Mouse (Mus musculus) inflammation-experienced regulatory T-cells (primary cell): ENCODE measurements around the gene Golm1. TPM values are rescaled to one million over a fixed set of nuclear protein-coding genes. Genes with fewer than 3 reads are reported as not detected.

ENCODE experiments used
- polyA plus RNA-seq, 2 experiments: library from polyadenylated mRNA; unstranded; fragments of 100-300 nt; shearing (Covaris generic); gene quantifications; one replicate each; pipeline ENCODE4 v1.2.1; 2017

Gene Golm1
- 10 to 100 TPM; 36.9 to 80.2 TPM for polyA plus RNA-seq

DNA sequence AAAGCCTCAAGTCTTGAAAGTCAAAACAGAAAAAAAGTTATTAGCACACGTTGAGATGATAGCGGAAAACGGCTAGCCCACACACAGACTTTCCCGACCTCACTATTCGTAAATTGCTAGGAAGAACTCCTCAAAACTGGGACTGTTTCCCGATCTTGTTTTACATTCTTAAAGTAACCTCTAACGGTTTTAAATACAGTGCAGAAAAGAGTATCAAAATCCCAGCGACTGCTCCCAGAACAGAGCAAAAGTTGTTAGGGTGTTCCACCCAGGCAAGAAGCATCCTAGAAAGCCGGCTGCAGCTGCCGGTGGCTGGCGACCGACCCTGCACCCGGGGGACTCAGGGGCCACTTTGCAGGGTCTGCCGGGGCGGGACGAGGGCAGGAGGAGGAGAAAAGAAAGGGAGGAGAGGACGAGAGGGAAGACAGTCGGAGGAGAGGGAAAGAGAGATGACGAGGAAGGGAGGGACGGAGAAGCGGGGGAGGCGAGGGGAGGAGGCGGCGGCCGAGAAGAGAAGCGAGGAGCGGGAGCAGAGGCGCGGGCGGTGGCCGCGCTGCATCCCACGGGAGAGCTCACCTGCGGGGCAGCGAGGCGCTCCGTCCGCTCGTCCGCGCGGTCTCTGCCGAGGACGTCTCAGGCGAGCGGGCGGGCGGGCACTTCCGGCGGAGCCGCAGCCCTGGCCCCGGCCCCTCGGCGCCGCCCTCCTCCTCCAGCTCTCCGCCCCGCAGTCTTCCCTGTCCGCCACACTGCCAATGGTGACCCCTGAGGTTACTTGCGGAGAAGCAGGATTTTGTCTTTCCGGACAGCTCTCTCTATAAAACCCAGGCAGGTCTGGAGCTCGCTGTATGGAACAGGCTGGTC is at the start of gene Golm1:
Gene Golm1 (minus strand): TSS at position 661 of the 861 bp plus-strand sequence.

DNA sequence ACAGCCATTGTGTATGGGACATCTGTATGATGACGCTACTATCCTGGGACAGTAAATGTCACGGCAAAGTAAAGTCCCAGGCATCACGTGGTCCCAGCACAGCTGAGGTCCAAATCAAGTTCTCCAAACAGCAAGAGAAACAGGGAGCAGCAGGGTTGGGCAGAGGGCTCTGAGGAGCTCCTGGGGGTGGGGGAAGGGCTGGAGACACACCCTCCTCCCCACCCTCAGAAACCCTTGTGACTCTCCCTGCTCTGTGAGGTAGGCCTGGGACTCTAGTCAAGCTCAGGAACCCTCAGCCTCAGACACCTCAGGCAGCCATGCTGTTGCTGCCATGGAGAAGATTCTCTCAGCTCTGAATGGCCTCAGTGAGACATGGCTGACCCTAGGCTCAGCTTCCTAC is 36.4 kb upstream of the Golm1 start, which contains the start of gene Spata31d1b:
Gene Spata31d1b (plus strand): TSS at position 301 of the 400 bp plus-strand sequence.

DNA sequence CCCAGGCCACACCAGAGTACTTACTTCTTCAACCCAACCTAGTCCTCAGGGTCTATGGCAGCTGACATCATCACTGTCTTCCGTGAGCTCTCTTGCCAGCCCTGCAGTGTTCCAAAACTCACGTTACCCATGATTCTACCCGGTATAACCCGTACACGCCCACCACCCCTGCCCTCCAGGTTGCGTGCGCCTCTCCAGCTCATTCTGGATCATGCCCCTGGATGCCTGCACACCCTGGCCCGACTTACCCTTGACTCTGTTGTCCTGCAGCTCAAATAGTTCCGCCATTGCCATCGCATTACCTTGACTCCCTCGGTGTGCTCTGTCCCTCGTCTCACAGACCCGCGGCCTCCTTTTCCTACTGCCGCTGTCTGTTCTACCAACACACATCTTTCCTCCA is 34.6 kb upstream of the Golm1 start, which contains the start of gene Spata31d1a:
Gene Spata31d1a (minus strand): TSS at position 101 of the 400 bp plus-strand sequence.

DNA sequence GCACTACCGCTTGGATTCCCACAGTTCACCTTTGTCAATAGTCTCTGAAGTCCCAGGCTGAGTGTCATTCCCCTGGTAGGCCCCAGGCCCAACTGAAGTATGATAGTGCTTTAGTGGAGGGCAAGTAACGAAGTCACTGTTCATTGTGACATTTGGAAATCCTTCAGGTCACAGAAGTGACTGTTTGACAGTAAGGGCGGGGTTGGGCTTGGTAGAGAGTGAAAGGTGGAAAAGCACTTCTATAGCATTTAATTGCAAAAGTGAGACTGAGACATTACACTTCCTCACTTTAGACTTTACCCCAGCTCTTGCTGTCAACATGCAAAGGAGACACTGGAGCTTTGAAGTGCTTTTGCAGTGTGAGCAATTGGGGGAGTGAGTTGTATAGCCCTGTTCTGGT is 18.4 kb upstream of the Golm1 start, which contains the start of gene 4921517D22Rik:
Gene 4921517D22Rik (minus strand): TSS at position 101 of the 400 bp plus-strand sequence.

DNA sequence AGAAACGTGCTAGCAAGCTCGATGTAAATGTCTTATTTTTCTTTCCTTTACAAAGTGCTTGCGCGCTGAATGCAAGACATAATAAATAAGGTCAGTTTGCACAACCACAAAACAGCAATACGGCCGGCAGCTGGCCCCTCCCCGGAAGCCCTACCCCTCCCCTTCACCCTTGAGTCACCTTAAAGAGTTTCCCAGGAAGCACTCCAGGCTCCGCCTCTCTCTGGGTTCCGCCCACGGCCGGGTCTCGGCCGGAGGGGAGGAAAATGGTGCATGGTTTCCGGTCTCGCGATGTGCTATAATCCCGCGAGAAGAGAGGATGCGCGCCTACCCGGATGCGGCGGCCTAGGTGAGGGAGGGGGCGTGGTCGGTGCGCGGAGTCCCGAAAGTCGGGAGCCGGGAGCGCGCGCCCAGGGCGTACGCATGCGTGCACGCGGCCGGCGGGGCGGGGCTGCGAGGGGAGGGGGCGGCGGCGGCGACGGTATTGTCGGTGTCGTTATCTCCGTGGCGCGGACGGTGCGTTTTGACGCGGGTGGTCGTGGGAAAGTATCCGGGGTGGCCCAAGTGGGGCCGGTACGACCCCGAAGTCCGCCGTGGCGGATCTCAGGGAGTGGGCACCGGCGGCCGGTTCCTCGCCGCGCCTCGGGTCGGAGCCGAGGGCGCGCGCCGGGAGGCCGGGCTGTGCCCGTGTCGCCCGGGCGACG is 90.5 kb downstream of the Golm1 start, which contains the start of the genes Agtpbp1 and Naa35:
Gene Agtpbp1 (minus strand): TSS at position 281 of the 701 bp plus-strand sequence.
Gene Naa35 (plus strand): TSS at position 313 of the 701 bp plus-strand sequence.

Other genes with a start within 250 kb of the Golm1 start
- gene Agtpbp1, start 90.6 kb downstream of the Golm1 start, polyA plus RNA-seq: 10 to 100 TPM; 21.5 to 28.8 TPM
- gene Naa35, start 90.6 kb downstream of the Golm1 start, polyA plus RNA-seq: 10 to 100 TPM; 62.7 to 75.7 TPM
- gene 4921517D22Rik, start 18.3 kb upstream of the Golm1 start, polyA plus RNA-seq: under 1 TPM; 0.05 to 0.12 TPM
- gene Spata31d1a, start 34.5 kb upstream of the Golm1 start, polyA plus RNA-seq: under 1 TPM; 0.16 to 0.17 TPM
- gene Spata31d1b, start 36.5 kb upstream of the Golm1 start, polyA plus RNA-seq: under 1 TPM in 1 of 2 experiments, not detected in 1; 0.09 TPM
- gene Spata31d1d, start 55.9 kb upstream of the Golm1 start, polyA plus RNA-seq: not detected
- 1 to 10 TPM in 1 of 2 experiments, not detected in 1; 1.4 TPM for gene 1700014D04Rik, start 70.9 kb upstream of the Golm1 start, polyA plus RNA-seq
- 10 to 100 TPM; 60.8 to 71.2 TPM for gene Isca1, start 94.0 kb upstream of the Golm1 start, polyA plus RNA-seq
- gene Gm49354, start 106.4 kb upstream of the Golm1 start, polyA plus RNA-seq: not detected
- 100 to 1,000 TPM; 124 to 138 TPM for gene Tut7, start 147.3 kb upstream of the Golm1 start, polyA plus RNA-seq